Mouse (Mus musculus) gastrocnemius, postnatal 36 days (tissue): ENCODE data around the gene Ccdc141. TPM values are rescaled to one million over a fixed set of nuclear protein-coding genes. Genes with fewer than 3 reads are reported as not detected.

ENCODE experiments used
- DNase-seq, 2 experiments: peaks; one replicate each; pipeline ENCODE4 v3.0.0; 2022
- intact Hi-C: fragments of 180-260 bp; cut with DNase I; formaldehyde crosslinking; loops from one replicate; pipeline ENCODE4 v1.15.1; 2025
- total RNA-seq, 2 experiments: library from RNA; stranded (reverse); gene quantifications; 2 replicates each; pipeline ENCODE4 v1.2.3; 2021

Ccdc141 gene
- total RNA-seq, 2 experiments from 2014 or later: 7.6 to 11.3 TPM

DNA sequence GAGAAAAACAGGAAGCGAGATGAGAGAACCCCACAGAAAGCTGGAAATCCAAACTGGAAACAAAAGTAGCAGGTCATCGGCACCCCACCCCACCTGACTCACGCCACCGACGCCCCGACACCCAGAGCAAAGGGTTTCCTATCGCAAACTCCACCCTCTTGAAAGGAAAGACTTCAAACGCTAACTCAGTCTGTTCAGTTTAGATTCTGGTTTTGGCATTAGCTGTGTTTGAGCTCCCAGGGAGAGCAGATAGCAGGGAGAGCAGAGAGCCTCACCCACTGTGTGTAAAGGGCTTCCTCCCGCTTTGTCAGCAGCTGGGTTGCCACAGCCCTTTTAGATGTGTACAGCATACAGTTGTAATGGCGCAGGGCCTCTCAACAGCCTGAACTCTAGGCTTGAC, 6.0 kb upstream of the Ccdc141 start:
- intact Hi-C loops: no loop called here
- DNase-seq: no peak

DNA sequence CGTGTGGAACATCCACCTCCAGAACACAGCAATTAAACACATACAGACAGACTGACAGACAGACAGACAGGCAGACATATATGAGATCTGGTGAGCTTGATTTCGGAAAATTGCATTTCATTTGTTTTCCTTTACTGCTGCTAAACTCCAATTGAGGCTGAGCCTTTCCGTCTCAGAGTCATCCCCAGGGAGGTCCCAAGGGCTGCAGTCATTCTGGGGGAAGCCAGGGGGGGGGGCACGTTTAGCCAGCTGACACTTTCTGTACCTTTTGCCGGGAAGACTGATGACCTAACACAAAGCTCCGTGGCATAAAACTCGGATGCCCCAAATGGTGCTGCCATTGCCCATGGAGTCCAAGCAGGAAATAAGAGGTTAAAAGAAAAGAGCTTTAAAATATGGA, 5.0 kb upstream of the Ccdc141 start:
- intact Hi-C loops: no loop called here

DNA sequence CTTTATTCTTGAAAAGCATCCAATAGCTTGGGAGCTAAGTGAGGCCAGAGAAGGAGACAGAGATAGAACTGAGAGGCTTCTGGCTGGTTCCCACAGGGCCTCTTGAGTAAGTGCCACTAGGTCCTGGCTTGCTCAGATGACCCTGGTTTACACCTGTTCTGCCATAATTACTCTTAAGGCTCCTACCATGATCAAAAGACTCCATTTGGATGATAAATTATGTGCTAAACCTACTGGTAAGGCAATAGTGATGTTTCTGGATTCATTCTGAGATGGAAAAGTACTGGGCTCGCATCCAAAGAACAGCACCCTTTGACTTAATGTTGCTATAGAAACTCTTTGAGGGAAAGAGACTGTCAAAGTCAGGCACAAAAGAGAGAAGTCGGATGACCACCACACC, 3.9 kb upstream of the Ccdc141 start:
- intact Hi-C loops: no loop called here
- DNase-seq: no peak

More for the DNA sequence above, 5.0 kb upstream of the Ccdc141 start:
- no peak for DNase-seq

DNA sequence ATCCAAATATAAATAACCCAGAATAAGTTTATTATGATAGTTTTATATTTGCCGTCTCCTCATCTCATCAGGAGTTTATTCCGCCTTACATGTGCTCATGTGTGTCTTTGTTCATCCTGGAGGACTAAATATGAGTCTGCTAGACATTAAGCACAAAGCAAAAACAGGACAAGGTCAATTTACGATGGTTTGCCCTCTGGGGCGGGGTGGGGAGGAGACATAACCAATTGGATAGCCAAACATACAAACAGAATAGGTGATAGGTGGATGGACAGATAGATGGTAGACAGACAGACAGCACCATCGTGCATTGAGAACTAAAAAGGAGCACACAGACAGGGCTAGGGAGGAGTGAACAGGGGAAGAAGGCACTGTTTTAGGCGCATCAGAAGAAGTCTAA, 3.4 kb upstream of the Ccdc141 start:
- no peak for DNase-seq
- intact Hi-C loops: no loop called here

DNA sequence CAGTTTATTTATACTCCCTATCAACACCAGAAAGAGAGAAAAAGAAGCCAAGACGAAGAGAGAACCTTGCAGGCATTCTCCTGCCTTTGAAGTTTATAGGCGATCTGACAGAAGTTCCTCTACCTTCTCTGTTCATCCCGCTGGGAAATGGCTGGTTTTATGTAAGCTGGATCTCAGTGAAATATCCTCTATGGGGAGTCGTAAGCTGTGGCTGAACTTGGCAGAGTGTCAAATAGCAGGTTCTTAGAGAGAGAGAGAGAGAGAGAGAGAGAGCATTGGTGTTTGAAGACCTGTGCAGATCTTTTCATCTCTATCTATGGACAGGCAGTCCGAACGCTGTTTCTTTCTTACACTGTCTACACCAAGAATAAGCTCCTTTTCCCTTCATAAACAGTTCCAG, 2.9 kb upstream of the Ccdc141 start:
- intact Hi-C loops: no loop called here
- no peak for DNase-seq

DNA sequence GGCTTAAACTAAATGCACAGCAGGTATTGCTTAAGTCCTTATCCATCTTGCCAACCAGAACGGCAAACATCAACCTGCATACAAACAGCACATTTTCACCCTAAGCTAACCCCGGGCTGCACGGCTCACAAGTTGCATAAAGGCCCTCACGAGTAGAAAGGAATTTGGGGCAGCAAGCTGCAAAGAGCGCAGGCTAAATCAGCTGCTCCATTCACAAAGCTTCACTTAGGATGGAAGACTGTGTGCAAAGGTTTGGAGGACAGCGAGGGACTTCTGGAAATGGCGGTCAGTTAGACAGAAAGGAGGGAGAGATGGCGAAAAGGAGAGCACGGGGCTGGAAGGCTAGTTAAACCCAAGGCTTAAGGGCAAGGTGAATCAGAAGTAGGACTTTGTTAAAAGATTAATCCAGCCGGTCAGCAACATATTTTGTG, 1.8 kb upstream of the Ccdc141 start:
- no peak for DNase-seq
- intact Hi-C loops: no loop called here

DNA sequence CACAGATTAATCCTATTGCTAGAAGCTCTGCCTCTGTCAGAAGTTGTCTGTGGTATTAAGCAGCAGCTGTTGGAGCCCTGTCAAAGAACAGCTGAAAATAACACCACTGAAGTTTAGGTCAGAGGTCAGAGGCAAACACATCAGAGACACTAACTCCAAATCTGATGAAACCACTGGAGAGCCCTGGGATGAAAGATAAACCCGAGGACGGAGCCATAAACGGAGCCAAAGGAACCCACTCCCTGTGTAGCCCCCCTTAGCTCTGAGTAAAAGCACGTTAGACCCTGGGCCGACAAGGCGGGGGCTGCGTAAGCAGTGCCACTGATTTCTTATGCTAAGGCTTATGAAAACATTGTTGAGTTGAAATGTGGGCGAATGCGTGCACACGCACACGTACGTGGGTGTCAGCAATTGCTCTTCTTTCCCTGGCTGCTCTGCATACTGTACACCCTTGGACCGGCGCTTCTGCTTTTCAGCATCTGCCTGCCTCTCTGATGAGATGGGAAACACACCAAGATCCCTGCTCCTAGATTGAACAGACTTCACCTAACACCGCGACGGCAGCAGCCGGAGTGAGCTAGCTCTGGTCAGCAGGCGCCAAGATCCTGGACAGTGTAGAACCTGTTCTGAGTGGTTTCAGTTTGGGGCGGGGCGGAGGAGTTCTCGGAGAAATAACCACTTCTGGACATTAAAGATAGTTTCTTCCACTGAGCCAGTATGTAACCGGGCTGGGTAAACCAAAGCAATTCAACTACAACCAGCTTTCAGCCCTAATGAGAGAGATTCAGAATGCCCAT, 1.2 kb upstream of the Ccdc141 start:
- peak; percentile 7 to 21 for DNase-seq
- intact Hi-C loops: no loop called here

DNA sequence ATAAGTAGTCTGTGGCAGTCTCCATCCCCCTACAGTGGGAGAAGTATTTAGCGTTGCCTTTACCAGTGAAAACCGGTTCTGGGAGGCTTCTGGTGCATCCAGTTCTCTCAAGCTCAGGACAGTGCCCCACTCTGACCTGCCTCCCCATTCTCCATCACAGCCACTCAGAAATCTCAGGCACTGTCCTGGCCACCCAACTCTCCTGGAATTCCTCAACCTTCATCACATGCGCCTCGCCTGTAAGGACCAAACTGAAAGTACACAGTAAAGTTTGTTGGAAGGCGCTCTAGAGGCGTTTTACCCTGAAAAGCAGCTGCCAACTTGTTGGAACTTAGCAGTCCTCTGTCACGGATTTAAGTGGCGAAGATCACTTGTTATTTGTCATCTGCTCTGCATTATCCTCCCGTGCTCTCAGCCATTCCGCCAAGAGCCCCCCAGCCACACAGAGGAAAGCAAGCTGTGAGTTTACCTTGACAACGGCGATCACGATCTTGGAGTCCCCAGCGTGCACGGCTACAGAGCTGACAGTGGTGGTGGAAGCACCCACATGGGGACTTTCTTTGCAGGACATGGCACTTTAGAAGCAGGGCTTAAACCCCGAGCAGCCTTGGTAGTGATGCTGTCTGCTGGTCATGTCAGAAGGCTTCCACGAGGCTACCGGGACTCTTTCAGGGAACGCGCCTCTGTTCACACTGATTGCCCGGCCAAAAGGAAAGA, 362 bp downstream of the Ccdc141 start:
- DNase-seq: peak; percentile 16 to 44
- intact Hi-C loops: loop anchor here (5.0 kb wide), 1 partner anchor 43 kb away; no protein-coding TSS in a partner anchor

DNA sequence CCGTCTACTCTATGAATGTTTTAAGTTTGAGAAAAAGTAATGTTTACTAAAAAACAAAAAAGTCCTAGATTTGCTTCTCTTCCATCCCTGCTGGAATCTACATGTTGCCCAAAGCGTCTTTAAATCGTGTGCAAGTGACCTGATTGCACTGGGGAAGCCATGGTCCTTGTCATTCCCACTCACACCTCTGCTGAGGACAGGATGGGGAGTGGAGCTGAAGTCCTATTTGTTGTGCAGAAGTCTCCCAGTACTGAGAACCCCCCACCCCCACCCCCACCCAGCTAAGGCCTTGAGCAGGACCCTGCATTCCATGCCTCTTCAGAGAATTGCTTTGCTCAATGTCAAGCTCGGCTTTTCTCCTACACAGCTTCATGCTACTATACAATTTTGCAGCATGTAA, 1.2 kb downstream of the Ccdc141 start:
- DNase-seq: no peak
- intact Hi-C loops: loop anchor here (5.0 kb wide), 1 partner anchor 42 kb away; no protein-coding TSS in a partner anchor

DNA sequence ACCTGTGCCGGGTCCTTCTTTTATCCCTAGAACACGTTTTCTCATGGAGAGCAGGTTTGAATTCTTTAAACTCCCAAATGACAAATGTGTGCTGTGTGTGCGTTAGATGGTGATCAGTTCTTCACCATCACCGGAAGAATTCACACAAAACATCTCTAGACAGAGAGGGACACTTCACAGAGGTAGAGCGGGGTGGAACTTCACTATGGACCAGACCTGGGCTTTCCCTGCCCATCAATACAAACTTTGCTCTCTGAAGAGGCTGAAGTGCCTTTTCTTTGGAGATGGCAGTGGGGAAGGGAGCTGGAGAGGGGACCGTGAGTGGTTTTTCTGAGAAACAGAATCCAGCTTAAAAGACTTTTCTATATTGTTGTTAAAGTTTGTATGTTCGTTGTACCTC, 1.7 kb downstream of the Ccdc141 start:
- no peak for DNase-seq
- intact Hi-C loops: loop anchor here (5.0 kb wide), 1 partner anchor 41 kb away; no protein-coding TSS in a partner anchor

DNA sequence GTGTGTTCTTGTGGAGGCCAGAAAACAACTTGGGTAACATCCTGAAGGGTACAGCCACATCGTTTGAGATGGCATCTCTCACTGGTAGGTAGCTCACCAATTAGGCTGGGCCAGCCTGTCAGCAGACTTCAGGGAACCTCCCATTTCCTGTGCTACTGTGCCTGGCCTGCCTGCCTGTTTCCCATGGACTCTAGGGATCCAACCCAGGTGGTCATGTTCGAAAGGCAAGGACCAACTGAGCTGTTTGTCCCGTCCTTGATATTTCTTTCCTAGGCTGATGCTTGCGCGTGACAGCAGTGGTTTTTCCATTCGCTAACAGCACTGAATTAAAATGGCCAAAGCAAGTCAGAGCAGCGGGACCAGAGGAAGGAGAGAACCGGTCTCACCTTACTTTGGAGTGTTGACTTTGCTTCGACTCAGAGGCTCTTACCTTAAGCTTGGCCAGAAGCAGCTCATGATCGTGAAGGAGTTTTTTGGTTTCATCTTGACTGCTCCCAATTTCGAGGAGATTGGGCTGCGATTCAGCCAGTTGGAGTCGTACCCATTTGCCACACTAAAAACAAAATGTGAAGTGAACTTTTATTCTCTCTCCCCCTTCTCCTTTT, 2.3 kb downstream of the Ccdc141 start:
- intact Hi-C loops: loop anchor here (5.0 kb wide), 1 partner anchor 41 kb away; no protein-coding TSS in a partner anchor
- no peak for DNase-seq

DNA sequence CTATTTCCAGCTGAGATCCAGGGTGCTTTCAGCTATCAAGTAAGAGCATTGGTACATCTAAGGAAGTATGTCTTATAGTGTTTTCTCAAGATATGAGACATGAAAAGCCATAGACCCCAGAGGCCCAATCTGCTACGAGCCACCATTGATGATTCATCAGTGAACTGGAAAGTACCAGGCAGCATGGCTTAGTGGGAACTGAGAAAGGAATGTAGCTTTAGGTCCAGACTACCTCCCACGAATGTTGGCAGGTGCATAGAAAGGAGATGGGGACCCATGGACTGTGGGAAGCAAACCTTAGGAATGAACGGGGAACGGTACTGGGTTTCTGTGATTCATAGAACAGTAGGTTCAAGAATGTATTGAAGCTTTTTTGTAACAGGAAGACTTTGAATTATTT, 4.1 kb downstream of the Ccdc141 start:
- intact Hi-C loops: loop anchor here (5.0 kb wide), 1 partner anchor 39 kb away; no protein-coding TSS in a partner anchor
- DNase-seq: no peak

DNA sequence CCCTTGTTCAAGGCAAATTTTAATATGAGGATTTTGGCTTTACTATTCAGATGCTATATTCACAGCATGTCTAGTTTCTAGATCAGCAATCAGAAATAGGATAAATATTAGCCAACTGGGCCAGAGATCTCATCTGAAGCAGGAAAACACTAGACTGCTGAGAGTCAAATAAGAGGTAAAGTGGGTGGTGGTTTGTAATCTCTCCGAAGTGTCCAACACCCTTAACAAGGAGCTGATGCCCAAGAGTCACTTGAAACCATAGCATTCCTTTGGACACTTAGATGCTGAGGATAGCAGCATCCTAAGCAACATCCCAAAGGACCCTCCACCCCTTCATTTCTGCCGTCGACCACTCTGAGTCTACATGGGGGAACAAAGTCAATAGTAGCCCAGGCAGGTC, 5.8 kb downstream of the Ccdc141 start:
- intact Hi-C loops: loop anchor here (5.0 kb wide), 1 partner anchor 37 kb away; no protein-coding TSS in a partner anchor
- DNase-seq: no peak

DNA sequence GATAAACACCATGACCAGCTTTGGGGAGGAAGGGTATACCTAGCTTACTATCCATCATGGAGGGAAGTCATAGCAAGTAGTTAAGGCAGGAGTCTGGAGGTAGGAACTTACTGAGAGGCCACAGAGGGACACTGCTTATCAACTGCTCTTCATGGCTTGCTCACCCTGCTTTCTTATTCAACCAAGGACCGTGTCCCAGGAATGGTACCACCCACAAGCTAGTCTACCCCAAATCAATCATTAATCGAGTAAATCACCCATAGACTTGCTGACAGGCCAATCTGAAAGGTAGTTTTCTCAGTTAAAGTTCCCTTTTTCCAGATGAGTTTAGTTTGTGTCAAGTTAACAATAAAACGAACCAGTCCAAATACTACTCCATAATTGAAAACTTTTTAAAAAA, 7.1 kb downstream of the Ccdc141 start:
- DNase-seq: no peak
- intact Hi-C loops: no loop called here

DNA sequence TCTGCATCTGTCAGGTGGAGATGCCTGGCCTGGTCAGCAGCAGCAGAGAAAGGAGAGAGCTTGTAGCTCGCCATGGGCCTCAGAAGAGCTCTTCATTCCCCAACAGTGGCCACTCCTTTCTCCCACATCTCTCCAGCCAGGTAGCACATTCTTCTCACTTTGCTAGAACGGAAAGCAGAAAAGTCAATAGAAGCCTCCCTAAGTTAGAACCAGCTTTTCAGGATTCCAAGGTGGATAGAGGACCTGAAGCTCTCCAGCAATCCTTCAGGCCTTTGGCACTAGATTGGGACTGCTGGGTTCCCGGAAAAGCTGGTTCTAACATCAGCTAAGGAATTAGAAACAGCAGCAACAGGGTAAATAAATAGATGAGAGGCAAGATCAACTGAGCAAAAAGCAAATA, 8.3 kb downstream of the Ccdc141 start:
- DNase-seq: no peak
- intact Hi-C loops: no loop called here

DNA sequence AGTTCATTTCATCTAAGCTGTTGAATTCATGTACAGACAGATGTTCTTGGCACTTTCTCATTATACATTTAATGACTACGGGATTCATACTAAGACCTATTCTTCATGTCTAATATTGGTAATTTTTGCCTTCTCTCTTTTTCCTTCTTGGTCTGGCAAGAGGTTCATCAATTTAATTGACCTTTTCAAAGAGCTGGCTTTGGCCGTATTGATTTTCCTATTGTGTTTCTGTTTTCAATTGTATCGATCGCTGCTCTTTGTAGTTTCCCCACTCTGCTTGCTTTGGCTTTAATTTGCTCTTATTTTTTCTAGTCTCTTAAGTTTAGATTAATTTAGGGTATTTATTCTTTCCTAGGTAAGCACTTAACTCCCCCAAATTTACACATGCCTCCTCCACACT, 12.9 kb downstream of the Ccdc141 start:
- intact Hi-C loops: no loop called here
- no peak for DNase-seq

DNA sequence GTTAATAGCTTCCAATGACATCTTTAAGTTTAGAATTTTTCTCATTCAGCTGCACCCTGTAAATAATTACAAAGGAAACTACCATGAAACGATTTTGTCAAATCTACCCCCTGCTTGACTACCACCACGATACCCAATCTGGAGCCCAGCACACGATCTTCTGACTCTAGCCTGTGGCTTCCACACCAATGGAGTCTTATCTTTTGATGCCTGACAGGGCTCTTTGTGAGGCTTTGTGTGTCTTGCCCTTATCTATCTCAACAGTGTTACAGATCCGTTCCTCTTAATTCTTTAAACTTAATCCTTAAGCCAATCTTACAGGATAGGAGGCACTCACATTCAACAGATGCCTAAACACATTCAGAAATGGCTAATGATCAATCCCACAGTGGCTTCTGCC, 16.4 kb downstream of the Ccdc141 start:
- no peak for DNase-seq
- intact Hi-C loops: no loop called here

DNA sequence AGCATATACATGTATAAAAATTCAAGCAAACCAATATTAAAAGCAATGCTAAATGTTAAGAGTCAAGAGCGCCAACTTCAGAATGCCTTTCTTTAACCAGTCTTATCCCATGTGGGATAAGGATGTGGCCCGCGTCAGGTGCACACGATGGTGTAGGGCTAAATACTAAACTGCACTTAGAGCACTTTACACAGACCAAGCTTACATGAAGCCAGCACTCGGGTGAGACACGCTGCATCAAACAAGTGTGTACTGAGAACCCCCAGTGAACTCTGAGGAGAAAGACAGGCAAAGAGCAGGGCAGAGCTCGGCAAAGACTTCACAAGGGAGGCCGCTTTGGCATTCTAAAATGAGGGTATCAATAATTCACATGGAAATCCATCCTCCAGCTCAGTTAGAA, 19.2 kb downstream of the Ccdc141 start:
- intact Hi-C loops: no loop called here
- no peak for DNase-seq

DNA sequence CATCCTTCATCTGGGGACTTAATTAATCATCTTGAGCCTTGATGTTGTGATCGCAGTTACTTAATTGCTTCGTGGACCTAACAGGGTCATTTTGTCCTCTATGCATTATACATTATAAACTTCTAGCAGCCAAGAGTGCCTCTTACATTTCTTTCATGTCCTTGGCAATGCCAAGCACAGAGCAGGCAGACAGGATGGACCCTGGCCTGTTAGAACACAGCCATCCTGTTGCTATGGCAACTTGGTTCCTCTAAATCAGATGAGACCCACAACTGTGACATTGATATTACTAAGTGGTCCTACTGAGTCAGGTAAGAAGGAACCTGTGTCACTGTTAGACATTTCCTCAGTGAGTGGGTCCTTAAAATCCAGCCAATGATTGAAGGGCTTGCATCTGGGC, 20.9 kb downstream of the Ccdc141 start:
- intact Hi-C loops: no loop called here

DNA sequence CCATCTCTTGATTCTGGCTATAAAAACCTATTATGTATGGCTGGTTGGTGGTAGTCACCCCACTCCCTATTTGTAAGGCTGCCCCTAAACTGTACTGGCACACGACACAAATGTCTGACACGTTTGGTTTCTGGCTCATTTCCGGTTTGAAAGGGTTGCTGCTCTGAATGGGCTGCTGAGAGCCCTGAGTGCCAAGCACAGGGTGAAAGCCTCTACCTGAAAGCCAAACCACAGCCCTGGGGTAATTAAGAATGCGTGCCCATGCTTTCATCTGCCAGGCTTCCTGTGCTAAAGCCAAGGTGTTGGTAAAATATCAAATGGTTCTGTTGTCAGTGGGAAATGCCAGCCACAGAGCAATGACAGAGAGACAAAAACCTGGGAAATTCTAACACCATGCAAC, 22.2 kb downstream of the Ccdc141 start:
- intact Hi-C loops: no loop called here
- DNase-seq: no peak

More for the DNA sequence above, 20.9 kb downstream of the Ccdc141 start:
- no peak for DNase-seq

DNA sequence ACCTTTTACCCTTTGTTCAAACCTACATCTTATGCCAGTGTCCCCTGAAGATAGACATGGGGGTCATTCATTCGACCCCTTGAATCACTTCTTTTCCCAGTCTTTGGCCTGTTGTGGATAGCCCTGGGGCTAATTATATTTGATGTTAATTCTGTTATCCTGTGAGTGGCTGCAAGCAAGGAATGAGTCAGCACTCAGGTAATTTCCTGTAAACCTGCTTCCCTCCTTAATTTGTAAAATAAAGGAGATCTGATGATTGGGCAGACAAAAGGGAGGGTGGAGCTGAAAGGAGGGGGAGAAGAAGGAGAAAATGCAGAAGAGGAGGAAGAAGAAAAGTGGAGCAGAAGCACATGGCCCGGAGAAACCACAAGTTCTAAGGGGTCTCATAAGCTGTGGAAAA, 23.5 kb downstream of the Ccdc141 start:
- DNase-seq: no peak
- intact Hi-C loops: no loop called here
